Mouse (Mus musculus): ENCODE data around the gene Gphb5.

GRCm38 (mm10) chr12:75389308-75390135 is 27.1 kb downstream of the Gphb5 start:
- peak; percentile 59; the same call in 1 of the 2 replicates for TF ChIP-seq CTCF (IDR thresholded peaks at IDR 0.05; ENCODE audit: low read depth, low read length)
- no peak for TF ChIP-seq TAL1 (conservative IDR thresholded peaks at IDR 0.05; ENCODE audit: low read depth, low read length)
- no peak for TF ChIP-seq GATA2 (IDR thresholded peaks at IDR 0.05; ENCODE audit: borderline replicate concordance, low read depth, low read length)

All from G1E (cell line).